Mouse (Mus musculus) WW6 (cell line): ENCODE results near the gene Rps3a1.

Experiments
- DNase-seq: peaks from one replicate; pipeline ENCODE4 v3.0.0-alpha.2; 2013; ENCODE audit warnings: low read depth, low spot score

Rps3a1 gene

DNA sequence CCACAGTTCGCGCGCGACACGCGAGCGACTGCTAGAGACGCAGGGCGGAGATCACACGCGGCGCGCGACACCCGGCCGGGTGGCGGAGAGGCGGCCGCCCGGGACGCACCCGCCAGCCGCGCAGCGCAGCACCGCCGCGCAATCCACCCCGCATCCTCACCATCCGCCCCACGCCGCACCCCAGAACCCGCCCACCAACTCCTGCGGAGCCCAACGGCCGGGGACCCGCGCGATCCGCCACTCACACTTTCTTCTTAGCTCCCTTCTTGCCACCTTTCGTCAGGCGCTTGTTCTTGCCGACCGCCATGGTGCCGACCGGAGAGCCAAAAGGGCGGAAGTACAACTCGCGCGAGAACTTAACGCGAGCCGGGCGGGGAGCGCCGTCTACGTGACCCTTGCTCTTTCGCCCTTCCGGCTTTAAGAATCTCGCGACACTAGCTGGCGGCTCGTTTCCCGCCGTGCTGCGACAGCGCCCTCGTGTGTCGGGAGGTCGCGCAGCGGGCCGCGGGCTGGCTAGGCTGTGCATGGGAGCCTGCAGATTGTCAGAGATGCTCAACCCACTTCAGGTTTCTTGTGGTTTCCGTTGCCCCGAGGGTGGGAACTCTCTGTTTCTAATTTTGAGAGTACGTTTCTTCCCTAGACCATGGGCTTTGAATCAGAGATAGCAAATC is at the start of gene Rps3a1:
Gene Rps3a1 (minus strand): TSS at position 440 of the 671 bp plus-strand sequence.
- DNase-seq = peak; percentile 89

DNA sequence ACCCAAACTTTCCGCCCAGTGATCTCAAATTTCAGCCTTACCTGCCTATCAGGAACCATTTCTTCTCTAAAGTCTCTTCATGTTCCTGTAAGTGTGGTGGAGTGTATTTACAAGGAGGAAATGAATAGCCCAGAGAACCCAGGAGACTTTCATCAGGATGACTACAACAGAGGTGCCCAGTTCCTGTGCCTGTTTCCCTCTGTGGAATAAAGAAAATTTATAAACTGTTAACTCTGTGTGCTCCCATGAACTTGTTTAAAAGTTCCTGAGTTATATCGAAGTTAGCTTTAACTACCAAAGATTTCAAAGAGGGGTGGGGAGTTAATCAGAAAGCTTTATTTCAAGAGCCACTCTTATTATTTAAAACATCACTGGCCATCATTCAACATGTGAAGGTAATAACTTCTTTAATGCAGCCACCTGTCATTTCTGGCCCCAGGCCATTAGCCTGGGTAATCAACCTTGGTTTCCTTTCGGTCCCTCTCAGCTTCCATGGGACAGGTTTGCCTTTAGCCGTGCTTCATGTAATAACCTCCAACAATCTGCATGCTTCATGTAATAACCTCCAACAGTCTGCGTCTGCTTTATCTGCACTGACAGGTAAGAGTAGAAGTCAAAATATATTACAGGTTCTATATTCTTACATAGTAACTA is 45.4 kb upstream of the Rps3a1 start:
- DNase-seq = no peak

DNA sequence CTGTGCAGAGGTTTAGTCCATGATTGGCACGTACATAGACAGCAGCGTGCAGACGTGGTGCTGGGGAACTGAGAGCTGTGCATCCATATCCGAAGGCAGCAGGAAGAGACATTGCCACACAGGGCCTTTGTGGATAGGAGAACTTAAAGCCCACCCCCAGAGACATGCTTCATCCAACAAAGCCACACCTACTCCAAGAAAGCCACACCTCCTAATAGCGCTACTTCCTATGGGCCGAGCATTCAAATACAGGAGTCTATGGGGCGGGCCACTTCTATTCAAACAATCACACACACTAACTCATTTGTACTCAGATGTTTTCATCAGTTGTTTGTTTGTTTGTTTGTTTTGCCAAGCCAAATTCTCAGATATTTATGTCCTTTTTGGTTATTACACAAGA is 42.0 kb upstream of the Rps3a1 start:
- peak; percentile 9 for DNase-seq

DNA sequence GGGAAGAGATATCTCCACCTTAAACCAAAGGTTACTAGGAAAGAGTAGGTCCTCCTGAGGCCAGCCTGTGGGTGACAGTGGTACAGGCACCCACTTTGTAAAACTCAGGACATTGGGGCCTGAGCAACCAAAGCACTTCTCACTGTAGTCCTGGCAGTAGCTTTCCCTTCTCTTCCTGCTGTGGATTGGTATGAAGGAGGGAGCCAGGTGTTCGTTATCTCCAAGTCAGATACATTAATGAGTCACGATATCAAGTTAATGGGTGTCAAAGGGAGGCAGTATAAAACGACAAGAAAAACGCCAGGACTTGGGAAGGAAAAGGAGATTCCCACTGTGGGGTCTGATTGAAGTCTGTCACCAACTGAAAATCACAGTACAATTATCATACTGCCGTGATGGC is 38.6 kb upstream of the Rps3a1 start:
- DNase-seq = no peak

DNA sequence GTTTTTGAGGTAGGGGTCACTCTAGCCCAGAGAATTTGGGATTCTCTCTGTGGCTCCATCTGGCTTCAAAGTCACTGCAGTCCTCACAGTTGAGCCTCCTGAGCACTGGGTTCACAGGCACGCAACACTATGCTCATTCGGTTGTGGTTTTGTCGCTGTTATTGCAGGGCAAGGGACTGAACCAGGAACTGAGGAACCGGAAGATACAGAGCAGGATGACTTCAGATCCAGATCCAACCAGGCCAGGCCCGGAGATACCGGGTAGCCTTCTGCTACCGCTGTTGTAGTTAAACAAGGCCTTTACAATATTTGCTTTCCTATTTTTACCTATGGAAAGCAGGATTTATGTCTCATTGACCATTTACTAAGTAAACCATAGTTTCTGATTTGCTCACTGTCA is 37.2 kb upstream of the Rps3a1 start:
- DNase-seq = no peak

DNA sequence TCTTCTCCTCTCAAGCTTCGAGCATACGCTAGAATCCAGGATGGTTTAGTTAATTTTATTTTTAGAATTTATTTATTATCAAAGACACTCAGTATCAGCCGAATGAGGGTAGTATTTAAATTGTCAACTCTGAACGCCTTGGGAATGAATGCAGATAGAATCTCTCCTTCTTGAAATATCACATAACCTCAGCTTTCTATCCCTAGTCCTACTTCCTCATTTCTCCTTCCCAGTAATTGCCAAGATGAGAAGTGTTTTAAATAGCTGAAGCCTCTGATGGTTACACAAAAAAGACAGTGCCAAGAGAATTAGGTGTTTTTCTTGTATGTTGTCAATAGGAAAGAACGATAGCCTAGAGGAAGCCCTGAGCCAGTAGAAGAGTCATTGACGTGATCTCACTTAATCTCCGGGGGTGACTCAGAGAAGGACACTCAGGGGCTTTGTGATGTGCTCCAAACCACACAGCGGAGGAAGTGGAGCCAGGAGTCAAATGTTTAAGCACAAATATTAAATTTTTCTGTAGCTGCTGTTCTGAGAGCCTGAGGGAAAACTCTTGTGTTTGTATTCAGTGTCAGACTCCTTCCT is 26.4 kb upstream of the Rps3a1 start:
- no peak for DNase-seq

DNA sequence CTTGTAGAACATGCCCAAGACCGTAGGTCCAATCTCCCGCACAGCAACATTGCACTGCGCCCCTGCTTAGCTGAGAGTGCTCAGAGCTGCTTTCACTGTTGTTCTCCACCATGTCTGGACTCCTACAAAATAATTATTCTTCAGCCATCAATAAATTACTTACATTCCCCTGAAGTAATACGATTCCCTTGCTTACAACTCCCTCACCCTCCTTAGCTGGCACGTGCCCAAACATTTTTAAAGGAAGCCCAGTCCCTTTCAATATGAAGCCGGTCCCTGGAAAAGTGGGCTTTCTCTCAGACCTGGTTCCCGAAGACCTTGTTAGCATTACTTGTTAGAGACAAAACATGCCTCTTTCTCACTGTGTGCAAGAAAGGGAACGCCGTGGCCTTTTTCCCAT is 7.0 kb upstream of the Rps3a1 start:
- DNase-seq = no peak

DNA sequence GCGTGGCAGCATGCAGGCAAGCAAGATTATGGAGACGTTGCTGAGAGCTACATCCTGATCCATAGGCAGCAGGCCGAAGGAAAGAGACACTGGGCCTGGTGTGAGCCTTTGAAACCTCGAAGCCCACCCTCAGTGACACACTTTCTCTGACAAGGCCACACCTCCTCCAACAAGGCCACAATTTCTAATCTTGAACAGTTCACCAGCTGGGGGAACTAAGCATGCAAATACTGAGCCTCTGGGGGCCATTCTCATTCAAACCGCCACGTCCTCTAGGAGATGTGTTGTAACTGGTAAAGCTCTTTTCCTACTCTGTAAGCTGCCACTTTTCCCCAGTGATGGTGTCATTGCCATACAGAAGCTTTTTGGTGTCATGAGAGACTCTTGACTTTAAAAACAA is 6.6 kb upstream of the Rps3a1 start:
- DNase-seq = no peak

DNA sequence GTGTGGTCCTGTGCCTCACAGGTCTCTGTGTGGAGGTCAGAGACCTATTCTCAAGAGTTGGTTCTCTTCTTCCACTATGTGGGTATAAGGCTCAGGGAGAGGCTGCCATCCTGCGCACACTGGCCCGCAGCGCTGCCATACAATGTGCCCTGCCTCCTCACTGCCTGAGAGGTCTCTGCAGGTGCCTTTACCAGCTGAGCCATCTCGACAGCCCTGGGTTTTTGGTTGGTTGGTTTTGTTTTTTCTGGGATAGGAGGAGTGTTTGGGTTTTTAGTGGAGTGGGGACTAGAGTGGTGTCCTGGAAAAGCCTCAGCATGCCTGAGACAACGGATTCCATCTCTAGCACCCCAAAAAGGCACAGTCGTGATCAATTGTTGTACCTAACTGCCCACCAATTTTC is 841 bp upstream of the Rps3a1 start:
- no peak for DNase-seq

DNA sequence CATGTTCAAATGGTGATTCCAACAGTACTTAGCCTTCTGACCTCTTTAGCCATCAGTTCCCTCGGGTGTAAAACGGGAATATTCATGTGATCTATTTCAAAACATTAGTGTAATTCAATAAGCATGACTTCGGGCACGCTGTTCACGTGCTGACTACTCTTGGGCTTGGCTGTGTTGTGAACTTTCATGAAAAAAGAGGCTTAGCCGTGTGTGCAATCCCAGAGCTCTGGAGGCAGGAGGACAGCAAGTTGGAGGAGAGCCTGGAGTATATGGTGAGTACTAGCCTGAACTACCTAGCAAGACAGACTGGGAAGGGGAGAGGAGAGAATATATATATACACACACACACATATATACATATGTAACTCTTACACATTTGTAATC is 424 bp upstream of the Rps3a1 start:
- no peak for DNase-seq

DNA sequence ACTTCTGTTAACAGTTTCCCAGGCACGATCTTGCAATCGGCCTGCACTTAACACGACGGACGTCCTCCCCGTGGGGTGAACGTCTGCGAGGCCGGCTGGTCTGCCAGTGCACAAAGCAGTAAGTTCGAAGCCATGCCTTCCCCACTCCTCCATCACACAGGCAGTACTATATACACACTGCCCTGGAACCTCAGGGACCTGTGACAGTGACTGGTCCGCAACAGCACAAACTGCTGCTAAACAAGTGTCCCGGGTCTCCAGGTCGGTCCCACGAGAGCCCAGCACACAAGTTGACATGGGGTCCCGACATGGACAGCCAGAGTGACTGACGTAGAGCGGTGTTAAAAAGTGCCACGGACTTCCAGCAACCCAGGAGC is 628 bp downstream of the Rps3a1 start:
- DNase-seq = no peak

DNA sequence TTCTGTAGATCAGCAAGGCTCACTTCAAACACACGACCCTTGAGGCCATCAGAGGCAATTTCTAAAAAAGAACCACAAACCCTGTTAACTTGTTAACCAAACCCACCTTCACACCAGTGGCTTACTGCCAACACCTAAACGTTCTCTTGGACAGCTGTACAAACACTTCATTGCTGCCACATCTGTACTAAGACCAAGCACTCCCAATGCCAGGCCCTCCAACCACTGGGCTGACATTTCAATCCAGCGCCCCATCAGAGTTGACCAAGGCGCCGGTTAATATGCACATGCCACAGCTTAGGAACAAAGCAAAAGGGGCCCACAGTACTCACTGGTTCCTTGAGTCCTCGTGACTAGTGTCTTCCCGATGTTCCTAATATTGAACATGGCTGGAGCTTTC is 1.1 kb downstream of the Rps3a1 start:
- DNase-seq = no peak

DNA sequence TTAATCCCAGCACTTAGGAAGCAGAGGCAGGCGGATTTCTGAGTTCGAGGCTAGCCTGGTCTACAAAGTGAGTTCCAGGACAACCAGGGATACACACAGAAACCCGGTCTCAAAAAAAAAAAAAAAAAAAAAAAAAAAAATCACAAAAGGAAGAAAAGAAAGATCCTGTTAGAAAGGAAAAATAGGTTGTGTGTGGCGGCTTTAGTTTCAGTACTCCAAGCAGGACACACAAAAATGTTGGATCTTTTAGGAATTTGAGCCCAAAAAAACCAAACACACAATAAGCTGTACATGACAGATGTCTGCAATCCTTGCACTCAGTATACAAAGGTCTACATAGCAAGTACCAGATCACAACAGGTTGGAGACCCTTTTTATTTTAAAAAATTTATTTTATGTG is 2.8 kb downstream of the Rps3a1 start:
- no peak for DNase-seq

DNA sequence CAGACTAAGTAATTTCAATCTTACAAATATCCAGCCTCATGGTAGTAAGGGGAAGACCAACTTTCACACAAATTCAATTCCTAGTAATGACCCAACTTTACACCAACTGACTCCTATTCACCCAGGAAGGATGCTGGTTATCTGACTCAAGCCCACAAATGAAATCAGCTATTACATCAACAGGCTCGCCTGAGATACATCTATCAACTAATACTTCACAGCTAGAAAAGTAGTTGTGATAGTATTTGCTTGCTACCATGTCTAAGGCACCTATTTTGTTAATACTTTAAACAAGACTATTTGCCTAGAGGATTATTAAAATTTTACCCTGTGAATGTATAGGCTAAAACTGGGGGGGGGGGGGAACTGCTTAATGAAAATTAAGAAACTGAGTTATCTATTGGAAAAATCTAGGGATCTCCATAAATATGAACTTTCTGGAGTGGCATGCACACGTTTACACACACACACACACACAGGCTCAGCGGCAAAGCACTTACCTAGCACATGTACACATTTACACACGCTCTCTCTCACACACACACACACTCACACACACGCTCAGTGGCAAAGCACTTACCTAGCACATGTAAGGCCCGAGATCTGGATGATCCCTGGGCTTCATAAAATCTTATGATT is 5.4 kb downstream of the Rps3a1 start:
- DNase-seq = no peak

DNA sequence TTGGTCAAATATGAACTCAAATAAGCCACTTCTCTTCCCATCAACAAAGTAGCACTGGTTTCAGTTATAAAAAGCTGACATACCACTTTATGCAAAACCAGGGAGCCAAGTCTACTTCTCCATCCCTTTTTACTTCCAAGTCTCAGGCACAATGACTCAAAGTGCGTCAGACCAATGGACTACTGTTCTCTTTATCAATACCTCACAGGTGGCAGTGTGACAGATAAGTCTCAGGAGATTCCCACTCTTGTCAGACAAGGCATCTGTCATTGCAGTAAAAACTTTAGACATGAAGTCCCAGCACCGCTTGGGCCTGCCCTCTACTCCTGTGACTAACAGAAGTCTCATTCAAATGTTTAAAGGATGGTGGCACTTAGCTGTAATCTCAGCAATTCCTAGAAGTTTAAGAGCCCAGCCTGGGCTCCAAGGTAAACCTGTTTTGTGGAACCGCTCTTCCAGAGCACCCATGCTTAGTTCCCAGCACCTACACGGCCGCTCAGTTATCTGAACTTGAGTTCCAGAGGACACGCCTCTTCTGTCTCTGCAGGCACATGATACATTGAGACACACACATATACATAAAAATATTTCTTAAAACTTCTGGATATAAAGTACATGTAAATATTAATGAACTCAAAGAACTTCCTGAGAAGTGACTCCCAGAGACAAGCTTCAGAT is 6.5 kb downstream of the Rps3a1 start:
- no peak for DNase-seq

DNA sequence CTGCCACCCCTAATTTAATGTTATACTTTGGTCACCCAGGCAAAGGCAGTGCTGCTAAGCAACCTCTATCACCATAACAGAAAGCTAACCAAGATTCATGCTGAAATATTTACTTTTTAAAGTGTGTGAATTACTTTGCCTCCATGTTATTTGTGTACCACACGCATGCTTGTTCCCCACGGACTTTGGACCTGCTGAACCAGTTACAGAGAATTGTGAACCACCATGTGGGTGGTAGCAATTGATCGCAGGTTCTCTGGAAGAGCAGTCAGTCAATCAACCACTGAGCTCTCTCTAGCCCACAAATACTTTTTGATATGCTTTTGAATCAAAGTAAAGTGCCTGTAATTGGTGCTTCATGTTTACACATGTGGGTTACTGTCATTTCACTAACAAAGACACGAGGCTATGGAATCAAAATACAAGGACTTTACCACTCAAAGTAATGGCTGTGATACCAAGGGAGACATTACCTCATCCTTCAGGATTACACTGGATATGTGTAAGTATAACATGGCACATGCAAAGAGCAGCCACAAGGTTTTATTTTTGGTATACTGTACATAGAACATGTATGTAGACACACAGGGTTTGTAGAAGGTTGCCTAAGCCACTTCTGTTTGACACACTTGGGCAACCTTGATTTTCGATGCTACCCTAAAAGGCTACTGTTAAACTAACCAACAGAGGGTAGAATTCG is 7.4 kb downstream of the Rps3a1 start:
- no peak for DNase-seq

DNA sequence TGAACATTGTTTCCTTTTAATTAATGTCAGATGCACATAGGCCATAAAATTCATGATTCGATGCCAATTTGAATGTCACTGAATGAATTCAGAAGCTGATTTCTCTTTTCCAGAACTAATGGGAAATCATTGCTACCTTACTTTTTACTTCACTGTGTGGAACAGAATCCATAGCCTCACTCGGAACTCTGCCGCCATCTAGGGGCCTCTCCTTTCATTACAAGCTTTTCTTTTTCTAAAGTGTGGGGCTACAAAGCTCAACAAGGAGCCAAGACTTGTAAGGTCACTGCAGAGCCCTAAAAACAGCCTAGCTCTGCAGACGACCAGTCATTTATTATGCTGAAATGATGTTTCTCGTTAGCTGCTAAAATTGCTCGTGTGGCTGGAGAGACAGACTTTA is 12.7 kb downstream of the Rps3a1 start:
- no peak for DNase-seq

DNA sequence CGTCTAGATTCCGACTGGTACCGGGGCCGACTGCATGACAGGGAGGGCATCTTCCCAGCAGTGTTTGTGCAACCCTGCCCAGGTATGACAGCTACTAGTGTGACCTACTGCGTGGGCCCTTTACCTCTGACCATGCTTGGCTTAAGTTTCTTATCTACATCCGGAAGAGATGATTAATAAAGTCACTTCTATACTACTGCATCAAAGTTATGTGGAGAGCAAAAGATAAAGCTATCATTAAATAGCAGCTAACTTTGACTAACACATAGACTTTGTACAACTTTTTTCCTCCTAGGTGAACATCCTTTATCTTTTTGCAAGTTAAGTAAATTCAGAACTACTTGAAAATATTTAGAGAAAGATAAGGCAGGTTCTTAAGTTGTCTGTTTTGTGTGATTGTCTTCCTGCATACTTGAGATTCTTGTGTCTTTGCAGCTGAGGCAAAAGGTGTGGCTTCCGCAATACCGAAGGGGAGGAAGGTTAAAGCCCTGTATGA is 19.2 kb downstream of the Rps3a1 start:
- DNase-seq = no peak

DNA sequence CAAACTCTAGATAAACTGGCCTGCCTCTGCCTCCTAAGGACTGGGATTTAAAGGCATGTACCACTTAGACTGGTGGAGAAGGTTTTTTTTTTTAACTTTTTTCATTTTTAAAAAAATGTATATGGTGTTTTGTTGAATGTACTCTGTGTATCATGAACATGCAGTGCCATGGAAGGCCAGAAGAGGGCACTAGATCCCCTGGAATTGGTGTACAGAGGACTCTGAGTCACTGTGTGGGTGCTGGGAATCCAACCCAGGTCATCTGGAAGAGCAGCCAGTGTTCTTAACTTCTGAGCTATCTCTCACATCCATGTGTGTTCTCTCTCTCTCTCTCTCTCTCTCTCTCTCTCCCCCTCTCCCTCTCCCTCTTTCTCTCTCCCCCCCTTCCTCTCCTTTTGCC is 20.3 kb downstream of the Rps3a1 start:
- no peak for DNase-seq

DNA sequence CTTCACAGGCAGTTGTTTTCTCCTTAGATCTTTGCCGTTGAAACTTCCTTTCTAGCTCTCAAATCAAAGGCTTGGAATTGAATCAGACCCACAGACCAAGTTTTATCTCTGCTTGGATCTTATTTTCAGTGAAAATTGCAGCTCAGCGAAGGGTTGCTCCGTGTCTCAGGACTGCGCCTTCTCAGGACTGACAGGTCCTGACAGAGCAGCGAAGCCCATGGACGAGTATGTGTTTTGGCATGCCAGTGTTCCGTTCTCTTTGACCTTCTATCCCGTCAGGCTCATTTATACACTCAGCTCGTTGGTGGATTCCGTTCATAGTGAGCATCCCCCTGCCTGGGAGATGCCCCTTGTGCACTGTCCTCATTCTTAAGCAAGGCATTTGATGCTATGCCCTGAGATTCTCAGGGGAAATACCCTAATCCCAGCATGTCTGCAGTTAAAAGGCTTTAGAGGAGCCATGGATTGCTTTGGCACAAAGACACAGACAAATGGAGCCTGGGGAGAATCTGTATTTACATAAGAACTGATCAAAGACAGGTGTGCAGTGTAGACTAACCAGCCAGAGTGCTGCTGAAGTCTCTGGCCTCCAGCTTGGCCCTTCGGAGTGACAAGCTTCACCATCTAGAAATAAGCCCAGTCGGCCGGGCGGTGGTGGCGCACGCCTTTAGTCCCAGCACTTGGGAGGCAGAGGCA is 23.1 kb downstream of the Rps3a1 start:
- peak; percentile 42 for DNase-seq

DNA sequence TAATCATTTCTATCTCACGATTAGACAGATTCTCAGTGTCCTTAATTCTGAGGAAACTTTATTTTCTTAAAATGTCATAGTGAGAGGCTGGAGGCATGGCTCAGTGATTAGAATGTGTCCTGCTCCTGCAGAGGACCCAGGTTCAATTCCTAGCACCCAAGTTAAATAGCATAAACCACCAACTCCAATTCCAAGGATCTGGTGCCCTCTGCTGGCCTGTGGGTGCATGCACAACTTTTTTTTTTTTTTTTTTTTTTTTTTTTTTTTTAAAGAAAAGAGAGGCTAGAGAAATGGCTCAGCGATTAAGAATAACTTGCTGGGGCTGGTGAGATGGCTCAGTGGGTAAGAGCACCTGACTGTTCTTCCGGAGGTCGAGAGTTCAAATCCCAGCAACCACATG is 25.6 kb downstream of the Rps3a1 start:
- DNase-seq = no peak
